Mouse (Mus musculus) embryonic fibroblast, embryonic 13.5 days (primary cell): Measurements from ENCODE around the gene Lrp8. TPM values are rescaled to one million over a fixed set of nuclear protein-coding genes. Genes with fewer than 3 reads are reported as not detected.

Experiments
- H3K27ac ChIP-seq: 2 replicates; pipeline ENCODE4 v1.5.1; 2012; ENCODE audit warnings: low read length, control low read depth, inconsistent platforms; ENCODE audit not compliant: insufficient read depth
- H3K4me1 ChIP-seq: 2 replicates; pipeline ENCODE4 v1.6.1; 2011; ENCODE audit warnings: low read length; ENCODE audit not compliant: control insufficient read depth, insufficient read depth
- H3K4me3 ChIP-seq: 2 replicates; pipeline ENCODE4 v1.5.1; 2011; ENCODE audit warnings: mild to moderate bottlenecking, control low read depth, low read length; ENCODE audit not compliant: insufficient read depth
- CTCF ChIP-seq: IDR thresholded peaks from 2 replicates; pipeline ENCODE4 v1.5.1; 2011; ENCODE audit warnings: mild to moderate bottlenecking, control low read depth, low read length, moderate library complexity, borderline replicate concordance; ENCODE audit not compliant: insufficient read depth
- POLR2A ChIP-seq: IDR thresholded peaks from 2 replicates; pipeline ENCODE4 v1.6.1; 2011; ENCODE audit warnings: low read depth, mild to moderate bottlenecking, control low read depth, low read length, moderate library complexity
- polyA plus RNA-seq: library from polyadenylated mRNA; stranded (reverse); fragments of >200 nt; gene quantifications from 2 replicates; pipeline ENCODE4 v1.2.4, GENCODE M21; 2011; ENCODE audit warnings: low read depth; ENCODE audit not compliant: missing spikeins, insufficient read length

Lrp8 gene
- polyA plus RNA-seq, 1 experiment, result 8.5 TPM

DNA sequence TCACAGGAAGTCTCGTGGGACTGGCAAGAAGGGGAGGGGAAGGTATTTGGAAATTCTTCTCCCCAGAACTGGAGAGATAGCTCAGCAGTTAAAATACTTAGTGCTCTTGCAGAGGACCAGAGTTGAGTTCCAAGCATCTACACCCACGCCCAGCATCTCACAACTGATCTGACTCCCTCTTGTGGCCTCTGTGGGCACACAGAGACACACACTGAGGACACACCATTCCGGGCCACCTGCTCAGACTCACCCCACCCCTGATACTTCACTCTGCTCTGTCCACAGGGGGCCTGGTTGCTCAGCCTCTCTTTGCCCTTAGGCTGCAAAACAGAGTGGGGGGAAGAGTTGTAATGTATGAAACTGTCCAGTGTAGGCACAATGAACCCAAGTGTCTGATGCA lies 3.4 kb downstream of the Lrp8 start:
- H3K4me3 ChIP-seq, result no peak overlapping the region
- no peak overlapping the region for H3K27ac ChIP-seq
- TF ChIP-seq CTCF (peak; percentile 43; the same call in 1 of the 2 replicates), POLR2A (no peak)
- peaks cover 6% of the 10 kb centered on the region; the same call in 1 of the 2 replicates for H3K4me1 ChIP-seq

DNA sequence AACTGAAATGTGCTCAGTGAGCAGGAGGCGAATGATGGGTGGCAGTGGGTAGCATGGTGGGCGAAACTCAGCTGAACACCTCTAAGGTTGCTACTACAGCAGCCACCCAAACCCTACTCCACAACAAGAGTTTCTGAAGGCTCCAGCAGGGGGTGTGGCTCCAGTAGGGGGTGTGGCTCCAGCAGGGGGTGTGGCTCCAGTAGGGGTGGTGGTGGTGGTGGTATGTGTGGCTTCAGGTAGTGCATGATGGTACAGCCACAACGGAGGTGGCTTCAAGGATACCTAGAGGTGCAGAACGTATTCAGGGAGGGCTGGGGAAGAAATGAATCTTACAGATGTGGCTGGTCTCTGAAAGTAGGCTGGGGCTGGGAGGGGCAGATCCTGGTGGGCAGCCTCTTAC lies 5.7 kb downstream of the Lrp8 start:
- Histone ChIP-seq H3K4me1 (peaks cover 6% of the 10 kb centered on the region; the same call in 1 of the 2 replicates), H3K27ac (no peak overlapping the region), H3K4me3 (no peak overlapping the region)
- no peak for TF ChIP-seq CTCF
- TF ChIP-seq POLR2A, result no peak

DNA sequence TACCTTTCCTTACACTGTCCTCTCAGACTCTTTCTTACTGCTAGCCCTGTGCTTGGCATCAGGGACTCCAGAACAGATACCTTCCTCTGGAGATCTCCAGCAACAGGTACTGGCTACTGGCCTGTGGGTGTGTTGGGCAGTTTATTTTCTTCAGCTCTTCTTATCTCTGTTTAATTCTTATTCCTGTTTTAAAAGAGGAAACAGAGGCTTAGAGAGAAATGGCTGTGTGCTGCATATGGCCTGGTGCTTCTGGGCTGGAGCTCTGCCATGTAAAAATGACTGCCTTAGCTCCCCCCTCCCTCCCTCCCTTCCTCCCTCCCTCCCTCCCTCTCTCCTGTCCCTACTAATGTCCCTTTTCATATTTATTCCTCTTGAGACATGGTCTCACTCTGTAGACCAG lies 6.6 kb downstream of the Lrp8 start:
- TF ChIP-seq CTCF, result no peak
- no peak for TF ChIP-seq POLR2A
- Histone ChIP-seq H3K4me1 (peaks cover 6% of the 10 kb centered on the region; the same call in 1 of the 2 replicates), H3K27ac (no peak overlapping the region), H3K4me3 (no peak overlapping the region)

DNA sequence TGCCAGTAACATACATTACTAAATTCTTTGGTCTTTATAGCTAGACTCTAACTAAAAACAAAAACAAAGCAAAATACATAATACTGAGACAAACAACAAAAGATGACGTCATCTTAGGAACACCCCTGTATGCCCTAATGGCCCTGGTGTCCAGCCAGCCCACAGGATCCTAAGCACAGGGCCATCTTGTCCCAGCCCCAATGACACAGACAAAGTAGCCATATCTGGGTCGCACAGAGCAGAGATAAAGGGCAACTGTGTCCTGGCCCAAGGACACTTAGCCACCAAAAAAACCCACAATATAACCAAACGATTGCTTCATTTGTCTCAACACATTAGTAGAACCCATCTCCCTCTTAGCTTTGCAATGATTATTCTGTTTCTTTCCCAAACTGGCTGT lies 8.9 kb downstream of the Lrp8 start:
- no peak for TF ChIP-seq CTCF
- TF ChIP-seq POLR2A, result no peak
- no peak overlapping the region for H3K4me3 ChIP-seq
- H3K4me1 ChIP-seq, result peaks cover 1% of the 10 kb centered on the region; the same call in 1 of the 2 replicates
- no peak overlapping the region for H3K27ac ChIP-seq

DNA sequence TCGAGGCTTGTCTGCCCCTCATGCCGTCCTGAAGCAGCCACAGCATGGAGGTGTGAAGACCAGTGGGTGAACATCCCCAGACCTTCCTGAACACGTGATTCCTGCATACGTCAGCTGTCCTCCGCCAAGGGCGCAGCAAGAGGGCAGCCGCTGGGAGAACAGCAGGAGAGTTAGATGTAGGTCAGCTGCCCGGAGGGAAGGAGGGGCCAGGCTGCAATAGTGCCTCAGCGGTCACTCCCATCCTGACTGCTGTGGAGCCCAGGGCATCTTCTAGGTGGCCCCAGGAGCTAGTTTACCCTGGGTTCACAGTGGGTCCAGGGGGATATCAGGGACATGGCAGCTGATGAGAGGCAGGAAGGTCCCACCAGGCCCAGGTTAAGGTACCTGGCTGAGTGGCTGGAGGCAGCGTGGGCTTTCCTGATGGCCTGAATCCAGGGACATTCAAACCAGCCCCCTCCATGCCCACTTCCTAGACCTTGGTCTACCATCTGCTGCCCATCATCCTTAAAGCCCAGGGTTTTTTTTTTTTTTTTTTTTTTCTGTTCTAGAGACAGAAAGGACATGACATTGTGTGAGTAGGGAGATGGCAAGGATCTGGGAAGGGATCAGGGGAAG lies 9.8 kb downstream of the Lrp8 start:
- Histone ChIP-seq H3K27ac (no peak overlapping the region), H3K4me1 (peaks cover 7% of the 10 kb centered on the region), H3K4me3 (no peak overlapping the region)
- no peak for TF ChIP-seq POLR2A
- no peak for TF ChIP-seq CTCF

DNA sequence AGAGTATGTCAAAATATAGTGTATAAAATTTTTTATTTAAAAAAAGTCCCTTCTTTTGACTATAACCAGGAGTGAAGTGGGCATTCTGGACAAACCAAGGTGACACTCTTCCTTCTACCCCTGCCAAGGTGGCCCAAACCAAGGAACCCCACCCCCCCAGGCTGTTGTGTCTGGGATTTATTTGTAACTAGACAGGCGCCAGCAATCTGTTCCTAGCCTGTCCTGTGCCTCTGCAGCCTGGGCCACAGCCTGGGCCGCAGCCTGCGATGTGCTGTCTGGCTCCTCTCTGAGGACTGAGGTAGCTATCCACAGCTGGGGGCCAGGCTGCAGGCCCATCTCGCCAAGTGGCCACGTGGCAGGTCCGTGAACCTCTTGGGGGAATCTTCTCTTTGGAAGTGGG lies 10.3 kb downstream of the Lrp8 start:
- Histone ChIP-seq H3K27ac (no peak overlapping the region), H3K4me1 (peaks cover 7% of the 10 kb centered on the region), H3K4me3 (no peak overlapping the region)
- TF ChIP-seq POLR2A, result no peak
- no peak for TF ChIP-seq CTCF

DNA sequence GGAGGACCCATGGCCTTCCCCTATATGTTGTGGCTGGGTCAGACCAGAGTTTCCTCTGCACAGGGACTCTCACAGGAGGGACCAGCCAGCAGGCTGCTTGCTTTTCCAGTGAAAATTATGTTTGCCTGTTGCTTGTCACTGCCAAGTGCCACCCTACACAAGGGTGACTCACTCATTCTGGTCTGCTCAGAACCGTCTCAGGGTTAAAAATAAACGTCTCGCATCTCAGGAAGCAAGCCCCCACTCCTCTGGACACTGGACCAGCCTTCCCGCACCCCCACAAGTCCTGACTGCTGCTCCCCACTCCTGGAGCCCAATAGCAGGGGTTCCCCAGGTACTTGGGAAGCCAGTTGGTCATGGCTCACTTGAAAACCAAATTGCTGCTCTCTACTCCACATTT lies 14.4 kb downstream of the Lrp8 start:
- peaks cover 7% of the 10 kb centered on the region for H3K4me1 ChIP-seq
- H3K4me3 ChIP-seq, result no peak overlapping the region
- H3K27ac ChIP-seq, result no peak overlapping the region
- TF ChIP-seq POLR2A (no peak), CTCF (no peak)

DNA sequence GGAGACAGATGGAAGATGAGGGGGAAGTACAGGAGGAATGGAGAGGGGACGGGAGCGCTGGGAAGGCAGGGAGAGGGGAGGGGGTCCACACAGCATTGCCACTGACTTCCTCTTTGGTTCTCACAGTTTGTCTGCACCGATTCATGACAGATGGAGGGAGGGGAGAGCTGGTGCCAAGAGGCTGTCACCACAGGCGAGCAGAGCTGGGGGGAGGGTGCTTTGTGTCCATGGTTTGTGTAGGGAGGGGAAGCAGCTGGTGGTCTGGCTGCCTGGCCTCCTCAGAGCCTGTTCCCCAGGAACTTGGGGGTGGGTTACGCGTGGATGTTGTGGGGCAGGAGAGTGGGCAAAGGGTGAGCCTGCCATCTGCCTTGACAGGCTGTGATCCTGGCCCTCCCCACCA lies 15.4 kb downstream of the Lrp8 start:
- Histone ChIP-seq H3K27ac (no peak overlapping the region), H3K4me1 (peaks cover 7% of the 10 kb centered on the region), H3K4me3 (no peak overlapping the region)
- no peak for TF ChIP-seq CTCF
- TF ChIP-seq POLR2A, result no peak

DNA sequence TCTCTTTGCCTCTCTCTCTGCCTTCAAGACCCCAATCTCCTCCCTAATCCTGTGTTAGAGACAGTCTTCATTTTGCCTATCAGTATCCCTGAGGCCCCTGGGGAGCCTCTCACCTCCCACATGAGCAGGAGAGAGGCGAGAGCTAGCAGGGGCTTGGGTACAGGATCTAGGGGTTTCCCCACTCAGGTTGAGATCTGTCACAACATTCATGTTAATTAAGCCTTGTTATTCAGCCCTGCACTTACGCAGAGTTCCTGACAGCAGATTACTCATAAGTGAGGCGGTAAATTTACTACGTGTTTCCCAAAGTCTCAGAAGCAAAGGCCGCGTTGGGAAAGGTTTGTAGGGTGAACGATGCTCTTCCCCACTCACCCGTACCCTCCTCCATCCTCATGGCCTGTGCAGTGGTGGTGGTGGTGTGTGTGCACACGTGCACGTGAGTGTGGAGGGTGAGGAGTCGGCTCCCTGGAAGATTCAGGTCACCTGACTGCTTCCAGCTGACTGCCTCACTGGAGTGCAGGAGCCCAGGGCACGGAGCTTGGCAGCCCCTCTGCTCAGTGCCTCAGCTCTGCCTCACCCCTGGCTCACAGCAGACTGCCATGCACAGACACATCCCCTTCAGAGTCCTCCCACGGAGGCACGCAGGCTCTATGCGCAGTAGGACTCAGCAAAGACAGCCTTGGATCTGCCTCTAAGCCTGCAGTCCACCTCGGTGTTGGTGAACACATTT lies 18.1 kb downstream of the Lrp8 start:
- Histone ChIP-seq H3K4me1 (peaks cover 7% of the 10 kb centered on the region), H3K4me3 (no peak overlapping the region), H3K27ac (no peak overlapping the region)
- no peak for TF ChIP-seq POLR2A
- no peak for TF ChIP-seq CTCF
